Mouse (Mus musculus) limb, embryonic 15.5 days (tissue): Measurements from ENCODE around the gene Caskin1. TPM values are rescaled to one million over a fixed set of nuclear protein-coding genes. Genes with fewer than 3 reads are reported as not detected.

Source experiments
- ATAC-seq: fragments of 200-750 bp; cut with Nextera tagmentation; 2 replicates; pipeline ENCODE4 v1.8.0; 2017; ENCODE audit warnings: low read depth, moderate TSS enrichment; ENCODE audit not compliant: insufficient number of reproducible peaks, low FRiP score, low TSS enrichment
- H3K27ac ChIP-seq: fragments of 300-500 bp; sonication (generic); 2 replicates; pipeline ENCODE4 v1.5.1; 2015; ENCODE audit warnings: moderate library complexity, mild to moderate bottlenecking, inconsistent platforms
- H3K27me3 ChIP-seq: fragments of 300-500 bp; sonication (generic); 2 replicates; pipeline ENCODE4 v1.6.1; 2015; ENCODE audit warnings: inconsistent platforms
- H3K36me3 ChIP-seq: fragments of 300-500 bp; sonication (generic); 2 replicates; pipeline ENCODE4 v1.6.1; 2015; ENCODE audit warnings: inconsistent platforms
- H3K4me1 ChIP-seq: fragments of 300-500 bp; sonication (generic); 2 replicates; pipeline ENCODE4 v1.6.1; 2015; ENCODE audit warnings: inconsistent platforms
- H3K4me2 ChIP-seq: fragments of 300-500 bp; sonication (generic); 2 replicates; pipeline ENCODE4 v1.6.1; 2015; ENCODE audit warnings: mild to moderate bottlenecking, inconsistent platforms
- H3K4me3 ChIP-seq: fragments of 300-500 bp; sonication (generic); 2 replicates; pipeline ENCODE4 v1.5.1; 2015; ENCODE audit warnings: mild to moderate bottlenecking, inconsistent platforms
- H3K9ac ChIP-seq: fragments of 300-500 bp; sonication (generic); 2 replicates; pipeline ENCODE4 v1.6.1; 2015; ENCODE audit warnings: inconsistent platforms
- H3K9me3 ChIP-seq: fragments of 300-500 bp; sonication (generic); 2 replicates; pipeline ENCODE4 v1.6.1; 2016; ENCODE audit warnings: inconsistent platforms
- WGBS: fragments of 180-500 bp; shearing (Covaris S2); methylation state at CpG from one replicate; pipeline ENCODE4 v1.1.7; 2015; 5-methylcytosine and 5-hydroxymethylcytosine counted together
- polyA plus RNA-seq: library from polyadenylated mRNA; unstranded; fragments of >200 nt; fragmentation: Nextera tagmentation; extraction: Ambion mirVana; gene quantifications from 2 replicates; pipeline ENCODE4 v1.2.1, GENCODE M21; 2015

Caskin1 gene
- 2.8 and 3.0 TPM in 2 replicates for polyA plus RNA-seq

GRCm38 (mm10) chr17:24488186-24488661, at the start of gene Caskin1:
Gene Caskin1 (plus strand): TSS chr17:24488601.
- Histone ChIP-seq H3K4me1 (peaks cover 27% of the 10 kb centered on the region), H3K27ac (peak within 1 kb of the TSS; percentile 43; the same call in 1 of the 2 replicates), H3K27me3 (peaks cover 22% of the 10 kb centered on the region), H3K36me3 (no peaks in the 10 kb centered on the region), H3K9me3 (no peaks in the 10 kb centered on the region), H3K9ac (peak within 1 kb of the TSS; percentile 44), H3K4me2 (peak within 1 kb of the TSS; percentile 97), H3K4me3 (peak within 1 kb of the TSS; percentile 68)
- 0 out of 2 replicates have a peak, but pooled peaks have one; percentile 31 for ATAC-seq
- WGBS = under 1% methylated on average over 43 of the region's 45 CpGs

GRCm38 (mm10) chr17:24440377-24440776, 48.0 kb upstream of the Caskin1 start:
- no peak for ATAC-seq
- H3K9ac ChIP-seq = no peak overlapping the region
- no peaks in the 10 kb centered on the region for H3K27me3 ChIP-seq
- no peaks in the 10 kb centered on the region for H3K9me3 ChIP-seq
- no peak overlapping the region for H3K4me2 ChIP-seq
- no peaks in the 10 kb centered on the region for H3K4me1 ChIP-seq
- H3K36me3 ChIP-seq = peaks cover 91% of the 10 kb centered on the region
- H3K4me3 ChIP-seq = no peak overlapping the region
- WGBS = 88% methylated on average over 8 of the region's 8 CpGs
- H3K27ac ChIP-seq = no peak overlapping the region

- 38% methylated on average over 2 of the region's 2 CpGs for WGBS
- Histone ChIP-seq H3K4me2 (no peak overlapping the region), H3K9ac (no peak overlapping the region), H3K4me1 (no peaks in the 10 kb centered on the region), H3K27ac (no peak overlapping the region), H3K4me3 (no peak overlapping the region), H3K27me3 (no peaks in the 10 kb centered on the region), H3K9me3 (no peaks in the 10 kb centered on the region), H3K36me3 (peaks cover 91% of the 10 kb centered on the region)
- no peak for ATAC-seq
Observed at GRCm38 (mm10) chr17:24441148-24441547, 47.3 kb upstream of the Caskin1 start.

- ATAC-seq = no peak
- Histone ChIP-seq H3K4me2 (no peak overlapping the region), H3K4me1 (no peaks in the 10 kb centered on the region), H3K9ac (no peak overlapping the region), H3K9me3 (no peaks in the 10 kb centered on the region), H3K27ac (no peak overlapping the region), H3K27me3 (no peaks in the 10 kb centered on the region), H3K4me3 (no peak overlapping the region), H3K36me3 (peaks cover 95% of the 10 kb centered on the region)
- WGBS = 89% methylated on average over 14 of the region's 14 CpGs
Observed at GRCm38 (mm10) chr17:24442107-24442506, 46.3 kb upstream of the Caskin1 start.

- Histone ChIP-seq H3K9ac (no peak within 1 kb of the TSS), H3K27me3 (no peaks in the 10 kb centered on the region), H3K36me3 (peaks cover 96% of the 10 kb centered on the region), H3K4me1 (no peaks in the 10 kb centered on the region), H3K4me2 (no peak within 1 kb of the TSS), H3K27ac (no peak within 1 kb of the TSS), H3K4me3 (no peak within 1 kb of the TSS), H3K9me3 (no peaks in the 10 kb centered on the region)
- 69% methylated on average over 7 of the region's 7 CpGs for WGBS
- ATAC-seq = no peak
Observed at GRCm38 (mm10) chr17:24442632-24443155, 45.7 kb upstream of the Caskin1 start, which contains the start of gene Dnase1l2. Gene Dnase1l2 (minus strand): TSS chr17:24443105.

GRCm38 (mm10) chr17:24443409-24443808, 45.0 kb upstream of the Caskin1 start:
- Histone ChIP-seq H3K9ac (no peak overlapping the region), H3K27me3 (no peaks in the 10 kb centered on the region), H3K36me3 (peaks cover 96% of the 10 kb centered on the region), H3K4me3 (no peak overlapping the region), H3K27ac (no peak overlapping the region), H3K9me3 (no peaks in the 10 kb centered on the region), H3K4me1 (0 out of 2 replicates have a peak, but pooled peaks cover 3% of the 10 kb centered on the region), H3K4me2 (no peak overlapping the region)
- ATAC-seq = no peak
- WGBS = 83% methylated on average over 4 of the region's 4 CpGs

- Histone ChIP-seq H3K27ac (no peak overlapping the region), H3K4me2 (no peak overlapping the region), H3K36me3 (peaks cover 97% of the 10 kb centered on the region), H3K4me1 (0 out of 2 replicates have a peak, but pooled peaks cover 3% of the 10 kb centered on the region), H3K4me3 (no peak overlapping the region), H3K9me3 (no peaks in the 10 kb centered on the region), H3K9ac (no peak overlapping the region), H3K27me3 (no peaks in the 10 kb centered on the region)
- WGBS = 93% methylated on average over 8 of the region's 8 CpGs
- ATAC-seq = no peak
Observed at GRCm38 (mm10) chr17:24446590-24446989, 41.8 kb upstream of the Caskin1 start.

GRCm38 (mm10) chr17:24449507-24449906, 38.9 kb upstream of the Caskin1 start:
- no peaks in the 10 kb centered on the region for H3K27me3 ChIP-seq
- H3K9ac ChIP-seq = no peak overlapping the region
- WGBS = 93% methylated on average over 6 of the region's 6 CpGs
- peaks cover 16% of the 10 kb centered on the region for H3K4me1 ChIP-seq
- no peak for ATAC-seq
- no peaks in the 10 kb centered on the region for H3K9me3 ChIP-seq
- no peak overlapping the region for H3K4me3 ChIP-seq
- peaks cover 76% of the 10 kb centered on the region for H3K36me3 ChIP-seq
- H3K4me2 ChIP-seq = no peak overlapping the region
- no peak overlapping the region for H3K27ac ChIP-seq

GRCm38 (mm10) chr17:24451220-24451619, 37.2 kb upstream of the Caskin1 start:
- H3K9ac ChIP-seq = no peak overlapping the region
- WGBS = 90% methylated on average over 6 of the region's 6 CpGs
- no peak overlapping the region for H3K4me2 ChIP-seq
- H3K36me3 ChIP-seq = peaks cover 58% of the 10 kb centered on the region
- ATAC-seq = no peak
- H3K4me3 ChIP-seq = no peak overlapping the region
- H3K27me3 ChIP-seq = no peaks in the 10 kb centered on the region
- H3K9me3 ChIP-seq = no peaks in the 10 kb centered on the region
- H3K4me1 ChIP-seq = peaks cover 21% of the 10 kb centered on the region
- H3K27ac ChIP-seq = no peak overlapping the region

- no peak overlapping the region for H3K9ac ChIP-seq
- H3K27me3 ChIP-seq = no peaks in the 10 kb centered on the region
- no peak overlapping the region for H3K4me2 ChIP-seq
- peaks cover 18% of the 10 kb centered on the region for H3K4me1 ChIP-seq
- no peaks in the 10 kb centered on the region for H3K9me3 ChIP-seq
- peaks cover 37% of the 10 kb centered on the region for H3K36me3 ChIP-seq
- WGBS = 80% methylated on average over 2 of the region's 2 CpGs
- H3K4me3 ChIP-seq = no peak overlapping the region
- no peak overlapping the region for H3K27ac ChIP-seq
- ATAC-seq = no peak
Observed at GRCm38 (mm10) chr17:24453372-24453771, 35.0 kb upstream of the Caskin1 start.

GRCm38 (mm10) chr17:24454218-24454755, 34.1 kb upstream of the Caskin1 start:
- Histone ChIP-seq H3K27ac (peak overlapping the region; percentile 97), H3K9ac (peak overlapping the region; percentile 79), H3K4me3 (peak overlapping the region; percentile 80), H3K4me1 (peaks cover 18% of the 10 kb centered on the region), H3K36me3 (peaks cover 28% of the 10 kb centered on the region), H3K9me3 (no peaks in the 10 kb centered on the region), H3K27me3 (no peaks in the 10 kb centered on the region), H3K4me2 (peak overlapping the region; percentile 54)
- 3% methylated on average over 14 of the region's 14 CpGs for WGBS
- ATAC-seq = no peak

GRCm38 (mm10) chr17:24454756-24455522, 33.5 kb upstream of the Caskin1 start:
- peak overlapping the region; percentile 97 for H3K27ac ChIP-seq

More at GRCm38 (mm10) chr17:24454756-24455522, 33.5 kb upstream of the Caskin1 start:
- peak overlapping the region; percentile 79 for H3K9ac ChIP-seq
- under 1% methylated on average over 67 of the region's 67 CpGs for WGBS
- H3K9me3 ChIP-seq = no peaks in the 10 kb centered on the region
- H3K4me2 ChIP-seq = peak overlapping the region; percentile 54
- ATAC-seq = peak; percentile 91
- no peaks in the 10 kb centered on the region for H3K27me3 ChIP-seq
- peak overlapping the region; percentile 80 for H3K4me3 ChIP-seq
- peaks cover 18% of the 10 kb centered on the region for H3K4me1 ChIP-seq
- H3K36me3 ChIP-seq = peaks cover 21% of the 10 kb centered on the region
